Mouse (Mus musculus) limb, embryonic 14.5 days (tissue): ENCODE results near the gene Gm37240. TPM values are rescaled to one million over a fixed set of nuclear protein-coding genes. Genes with fewer than 3 reads are reported as not detected.

Experiments
- ATAC-seq: fragments of 200-750 bp; cut with Nextera tagmentation; 2 replicates; pipeline ENCODE4 v1.8.0; 2017; ENCODE audit warnings: low read depth, moderate number of reproducible peaks, moderate TSS enrichment; ENCODE audit not compliant: low FRiP score
- DNase-seq: peaks from one replicate; pipeline ENCODE4 v3.0.0-alpha.2; 2015; ENCODE audit warnings: low spot score
- H3K27ac ChIP-seq: fragments of 300-500 bp; sonication (generic); replicated peaks from 2 replicates; pipeline ENCODE4 v1.5.1; 2014; ENCODE audit warnings: low read depth, mild to moderate bottlenecking, low read length, moderate library complexity, mixed read lengths
- H3K27me3 ChIP-seq: fragments of 300-500 bp; sonication (generic); 2 replicates; pipeline ENCODE4 v1.6.1; 2014; ENCODE audit warnings: low read length, mixed read lengths; ENCODE audit not compliant: control insufficient read depth, insufficient read depth
- H3K36me3 ChIP-seq: fragments of 300-500 bp; sonication (generic); 2 replicates; pipeline ENCODE4 v1.6.1; 2014; ENCODE audit warnings: mild to moderate bottlenecking, low read length, moderate library complexity, mixed read lengths; ENCODE audit not compliant: control insufficient read depth, insufficient read depth
- H3K4me1 ChIP-seq: fragments of 300-500 bp; sonication (generic); 2 replicates; pipeline ENCODE4 v1.6.1; 2014; ENCODE audit warnings: antibody characterized with exemption, low read length, mixed read lengths; ENCODE audit not compliant: control insufficient read depth, insufficient read depth
- H3K4me2 ChIP-seq: fragments of 300-500 bp; sonication (generic); replicated peaks from 2 replicates; pipeline ENCODE4 v1.6.1; 2014; ENCODE audit warnings: low read depth, mild to moderate bottlenecking, low read length, moderate library complexity; ENCODE audit not compliant: severe bottlenecking
- H3K4me3 ChIP-seq: fragments of 300-500 bp; sonication (generic); replicated peaks from 2 replicates; pipeline ENCODE4 v1.5.1; 2014; ENCODE audit warnings: low read length
- H3K9ac ChIP-seq: fragments of 300-500 bp; sonication (generic); 2 replicates; pipeline ENCODE4 v1.6.1; 2014; ENCODE audit warnings: mild to moderate bottlenecking, low read depth, low read length, moderate library complexity; ENCODE audit not compliant: severe bottlenecking
- H3K9me3 ChIP-seq: fragments of 300-500 bp; sonication (generic); 2 replicates; pipeline ENCODE4 v1.6.1; 2016; ENCODE audit warnings: low read length; ENCODE audit not compliant: control insufficient read depth
- POLR2A ChIP-seq: fragments of 200-500 bp; IDR thresholded peaks from 2 replicates; pipeline ENCODE4 v1.8.0; 2012; ENCODE audit warnings: inconsistent platforms, mild to moderate bottlenecking, moderate library complexity, borderline replicate concordance; ENCODE audit not compliant: insufficient read depth, insufficient read length; ENCODE audit errors: extremely low read depth
- whole genome bisulfite sequencing: fragments of 180-500 bp; shearing (Covaris S2); extraction: QIAGEN DNeasy Blood & Tissue Kit; methylation state at CpG from one replicate; pipeline ENCODE4 v1.1.7; 2014; 5-methylcytosine and 5-hydroxymethylcytosine counted together
- polyA plus RNA-seq, 2 experiments: library from polyadenylated mRNA; depleted of rRNA in 1 of 2; stranded (reverse) in 1 of 2; unstranded in 1 of 2; fragments of >200 nt; fragmentation: Nextera tagmentation in 1 of 2; extraction: Ambion mirVana in 1 of 2; gene quantifications; 2 replicates each; pipeline versions ENCODE4 v1.2.1 to v1.2.3; 2012 to 2014

Gm37240 gene
- polyA plus RNA-seq, 2 experiments = 2.0 to 13.4 TPM

DNA sequence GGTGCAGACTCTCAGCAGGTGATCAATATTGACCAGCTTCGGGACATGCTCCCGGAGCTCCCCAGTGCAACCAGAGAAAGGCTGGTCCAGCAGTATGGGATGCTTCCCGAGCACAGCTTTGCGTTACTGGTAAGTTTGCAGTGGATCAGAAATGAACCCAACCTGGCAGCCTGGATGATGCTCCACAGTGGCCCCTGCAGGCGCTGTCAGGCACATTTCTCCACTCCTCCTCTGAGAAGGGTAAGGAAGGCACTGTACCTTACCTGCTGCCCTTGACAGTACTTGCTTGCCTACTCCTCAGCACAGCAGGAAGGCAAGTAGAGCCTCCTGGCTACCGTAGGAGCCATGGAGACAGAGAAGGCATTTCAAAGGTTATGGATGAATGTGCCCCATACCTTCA lies 268.4 kb downstream of the Gm37240 start:
- 82% methylated on average over 6 of the region's 6 CpGs for WGBS
- TF ChIP-seq POLR2A = no peak
- ATAC-seq (no peak), DNase-seq (no peak)
- Histone ChIP-seq H3K27ac (no peak overlapping the region), H3K4me1 (no peaks in the 10 kb centered on the region), H3K36me3 (peaks cover 13% of the 10 kb centered on the region; the same call in 1 of the 2 replicates), H3K27me3 (no peaks in the 10 kb centered on the region), H3K9me3 (no peaks in the 10 kb centered on the region), H3K9ac (no peak overlapping the region), H3K4me2 (no peak overlapping the region), H3K4me3 (no peak overlapping the region)

DNA sequence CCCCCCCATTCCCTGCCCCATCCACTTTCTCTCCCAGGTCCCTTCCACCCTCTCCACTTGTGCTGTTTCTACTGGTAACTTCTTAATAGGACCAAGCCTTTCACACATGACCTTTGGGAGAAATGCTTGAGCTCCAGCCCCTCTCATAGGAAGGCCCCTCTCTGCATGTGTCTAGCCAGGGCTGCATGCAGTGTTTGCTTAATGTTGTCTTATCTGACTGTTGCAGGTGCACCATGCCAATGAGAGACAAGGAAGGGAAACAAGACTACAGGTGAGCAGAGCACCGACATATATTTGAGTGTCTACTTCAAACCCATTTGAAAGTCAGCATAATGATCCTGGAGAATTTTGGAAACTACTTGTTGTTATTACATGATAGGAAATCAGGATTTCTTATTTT lies 270.9 kb downstream of the Gm37240 start:
- no peak for TF ChIP-seq POLR2A
- no peak for DNase-seq

DNA sequence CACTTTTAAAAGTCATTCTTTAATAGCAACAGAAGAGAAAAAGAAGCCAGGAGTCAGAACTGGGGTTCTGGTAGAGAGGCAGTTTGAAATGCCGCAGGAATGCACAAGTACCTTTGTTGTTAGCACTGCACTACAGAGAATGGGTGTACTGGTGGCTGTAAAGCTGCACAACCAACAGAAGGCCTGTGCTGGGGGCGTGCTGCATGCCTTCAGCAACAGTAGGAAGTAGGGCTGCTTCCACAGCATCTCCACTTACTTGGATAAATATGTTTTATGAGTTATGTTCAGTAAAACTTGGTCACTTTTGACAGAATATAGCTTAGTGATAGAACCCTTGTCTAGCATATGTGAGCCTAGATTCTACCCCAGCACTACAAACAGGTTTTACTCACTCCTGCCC lies 279.6 kb downstream of the Gm37240 start:
- Histone ChIP-seq H3K27ac (no peak overlapping the region), H3K9me3 (no peaks in the 10 kb centered on the region), H3K36me3 (no peaks in the 10 kb centered on the region), H3K4me1 (no peaks in the 10 kb centered on the region), H3K9ac (no peak overlapping the region), H3K4me3 (no peak overlapping the region), H3K27me3 (no peaks in the 10 kb centered on the region), H3K4me2 (no peak overlapping the region)
- 96% methylated on average over 2 of the region's 2 CpGs for WGBS
- TF ChIP-seq POLR2A = no peak
- no peak for ATAC-seq
- DNase-seq = no peak

More for the DNA sequence above, 270.9 kb downstream of the Gm37240 start:
- ATAC-seq = no peak
- H3K36me3 ChIP-seq = peaks cover 13% of the 10 kb centered on the region; the same call in 1 of the 2 replicates
- no peak overlapping the region for H3K27ac ChIP-seq
- H3K27me3 ChIP-seq = no peaks in the 10 kb centered on the region
- H3K9me3 ChIP-seq = no peaks in the 10 kb centered on the region
- no peaks in the 10 kb centered on the region for H3K4me1 ChIP-seq
- no peak overlapping the region for H3K4me3 ChIP-seq
- H3K4me2 ChIP-seq = no peak overlapping the region
- H3K9ac ChIP-seq = no peak overlapping the region
- WGBS = 97% methylated on average over 1 of the region's 1 CpGs

DNA sequence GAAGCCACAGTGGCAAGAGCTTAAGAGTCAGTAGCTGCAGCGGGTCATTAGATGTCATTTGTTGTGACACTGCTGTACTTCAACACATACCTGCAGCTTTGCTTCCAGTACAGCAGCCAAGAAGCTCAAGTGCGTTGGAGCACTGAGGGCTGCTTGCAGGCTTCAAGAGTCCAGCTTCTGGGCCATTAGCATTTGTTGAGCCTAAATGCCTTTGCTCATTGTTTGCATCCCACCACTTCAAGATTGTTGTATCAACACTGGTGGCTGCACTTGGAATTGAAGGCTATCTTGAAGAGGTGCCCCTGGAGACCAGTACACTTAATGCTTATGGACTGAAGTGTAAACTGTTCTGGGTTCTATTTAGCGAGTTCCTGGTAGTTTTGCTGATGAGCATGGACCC lies 280.4 kb downstream of the Gm37240 start:
- Histone ChIP-seq H3K4me1 (peaks cover 2% of the 10 kb centered on the region; the same call in 1 of the 2 replicates), H3K27ac (no peak overlapping the region), H3K4me3 (no peak overlapping the region), H3K36me3 (no peaks in the 10 kb centered on the region), H3K27me3 (no peaks in the 10 kb centered on the region), H3K4me2 (no peak overlapping the region), H3K9me3 (no peaks in the 10 kb centered on the region), H3K9ac (no peak overlapping the region)
- WGBS = 88% methylated on average over 3 of the region's 3 CpGs
- ATAC-seq = no peak
- no peak for DNase-seq
- no peak for TF ChIP-seq POLR2A

DNA sequence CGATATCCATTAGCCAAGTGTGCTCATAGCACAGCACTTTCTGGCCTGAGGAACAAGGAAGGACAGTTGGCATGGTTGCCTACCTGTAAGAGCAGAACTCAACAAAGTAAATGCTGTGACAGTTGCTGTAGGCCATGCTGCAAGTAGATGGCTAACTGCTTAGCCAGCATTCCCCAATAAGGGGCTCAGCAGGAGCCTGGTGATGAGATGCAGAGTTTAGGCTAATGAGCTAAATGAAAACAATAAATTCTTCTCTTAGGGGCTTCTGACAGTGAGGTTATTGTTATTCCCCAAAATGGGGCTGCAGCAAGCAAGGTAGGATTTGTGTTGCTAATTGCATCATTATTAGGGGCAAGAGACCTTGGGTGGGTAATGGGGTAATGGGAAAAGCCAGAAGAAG lies 283.5 kb downstream of the Gm37240 start:
- no peak for ATAC-seq

DNA sequence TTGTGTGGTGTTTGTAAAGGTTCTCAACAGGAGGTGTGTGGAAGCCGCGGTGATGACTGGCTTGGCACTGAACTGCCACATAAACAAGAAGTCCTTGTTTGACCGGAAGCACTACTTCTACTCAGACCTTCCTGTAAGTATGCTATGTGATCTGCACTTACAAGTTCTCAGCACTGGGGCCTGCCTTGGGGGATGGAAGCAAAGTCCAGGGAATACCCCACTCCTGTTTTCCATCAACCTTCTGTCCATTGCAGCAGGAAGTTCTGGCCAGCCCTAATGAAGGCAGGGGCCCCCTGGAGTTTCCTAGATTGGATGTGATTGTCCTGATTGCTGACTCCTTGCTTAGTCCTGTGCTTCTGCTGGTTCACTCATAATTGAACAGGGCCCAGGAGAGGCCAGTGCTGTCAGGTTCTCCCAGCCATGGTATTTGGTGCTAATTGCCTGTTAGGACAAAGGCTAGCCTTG lies 285.4 kb downstream of the Gm37240 start:
- Histone ChIP-seq H3K4me2 (no peak overlapping the region), H3K27ac (no peak overlapping the region), H3K4me3 (no peak overlapping the region), H3K9me3 (no peaks in the 10 kb centered on the region), H3K36me3 (no peaks in the 10 kb centered on the region), H3K27me3 (no peaks in the 10 kb centered on the region), H3K4me1 (peaks cover 7% of the 10 kb centered on the region), H3K9ac (no peak overlapping the region)
- DNase-seq = no peak
- no peak for TF ChIP-seq POLR2A
- WGBS = 22% methylated on average over 3 of the region's 3 CpGs
- no peak for ATAC-seq

More for the DNA sequence above, 283.5 kb downstream of the Gm37240 start:
- no peak for TF ChIP-seq POLR2A
- no peak for DNase-seq
- H3K4me2 ChIP-seq = no peak overlapping the region
- H3K9me3 ChIP-seq = no peaks in the 10 kb centered on the region
- H3K36me3 ChIP-seq = no peaks in the 10 kb centered on the region
- H3K27me3 ChIP-seq = no peaks in the 10 kb centered on the region
- no peak overlapping the region for H3K4me3 ChIP-seq
- 48% methylated on average over 1 of the region's 1 CpGs for WGBS
- H3K9ac ChIP-seq = no peak overlapping the region
- H3K4me1 ChIP-seq = peaks cover 7% of the 10 kb centered on the region
- H3K27ac ChIP-seq = no peak overlapping the region
